In the genomic region with DNA sequence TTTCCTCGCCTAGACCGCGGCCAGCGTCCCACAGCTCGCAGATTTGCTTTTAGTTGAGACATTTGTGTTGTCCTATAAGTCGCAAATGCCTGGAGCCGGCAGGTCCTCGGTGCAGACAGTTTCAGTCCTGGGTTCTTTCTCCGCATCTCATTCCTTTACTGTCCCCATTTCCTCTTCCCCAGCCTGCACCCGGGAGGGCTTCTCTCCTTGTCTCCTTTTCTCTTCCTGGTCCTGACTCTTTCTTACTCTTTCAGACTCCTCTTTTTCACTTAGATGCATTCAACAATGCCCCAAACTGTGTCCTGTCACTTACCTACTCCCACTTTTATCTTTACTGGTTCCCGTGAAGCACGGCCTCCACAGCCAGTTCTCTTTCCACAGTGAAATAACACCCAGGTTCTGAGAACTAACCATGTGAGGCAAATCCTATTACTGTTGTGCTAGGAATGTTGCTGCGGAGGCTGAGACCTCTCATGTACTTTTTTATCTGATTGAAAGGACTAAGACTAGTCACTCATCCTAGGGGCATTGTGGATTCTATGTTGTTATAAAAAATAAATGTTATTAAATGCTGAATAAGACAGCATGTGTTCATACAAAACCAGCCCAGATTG, we compare ENCODE assay signal across 8 mouse cellular contexts. TPM values are rescaled to one million over a fixed set of nuclear protein-coding genes. Genes with fewer than 3 reads are reported as not detected.
DNase-seq lines count a peak whose midpoint lies in the region; ATAC-seq lines count a peak whose summit lies in the region.

No protein-coding gene starts in this region.

- H3K9ac ChIP-seq in heart, embryonic 14.5 days (ENCODE audit: low read length) = peak overlapping the region; percentile 89
- H3K9ac ChIP-seq in forebrain, embryonic 16.5 days (replicated peaks; ENCODE audit: low read depth, low read length) = peak overlapping the region; percentile 84
- H3K9ac ChIP-seq in liver, embryonic 16.5 days (ENCODE audit: low read depth, low read length) = peak overlapping the region; percentile 77

- H3K36me3 ChIP-seq in heart, embryonic 14.5 days (ENCODE audit: control insufficient read depth, insufficient read depth, low read length) = peaks cover 18% of the 10 kb centered on the region
- H3K36me3 ChIP-seq in forebrain, embryonic 16.5 days (ENCODE audit: control insufficient read depth, insufficient read depth) = 0 out of 2 replicates have a peak, but pooled peaks cover 2% of the 10 kb centered on the region
- no peaks in the 10 kb centered on the region for H3K36me3 ChIP-seq in liver, embryonic 16.5 days (ENCODE audit: control insufficient read depth, insufficient read depth)

- DNase-seq in heart, adult 8-10 months (ENCODE audit: low spot score) = no peak
- DNase-seq in Muller cell, postnatal 12 days (ENCODE audit: inconsistent ontology term) = peak; percentile 53
- DNase-seq in B cell, adult 2 months = no peak
- no peak for DNase-seq in layer of hippocampus, adult 9-11 months
- DNase-seq in kidney, adult 11 months = no peak

- peak overlapping the region; percentile 89 to 96 for H3K27ac ChIP-seq in heart, embryonic 14.5 days (replicated peaks in 1 of 2; ENCODE audit: control insufficient read depth in 1 of 2, insufficient read depth in 1 of 2, low read depth in 2 of 2, low read length in 2 of 2)
- H3K27ac ChIP-seq in forebrain, embryonic 16.5 days (ENCODE audit: low read length) = peak overlapping the region; percentile 88
- H3K27ac ChIP-seq in liver, embryonic 16.5 days (ENCODE audit: low read length) = peak overlapping the region; percentile 83

- peak overlapping the region; percentile 64 to 77 for H3K4me3 ChIP-seq in heart, embryonic 14.5 days (ENCODE audit: control insufficient read depth in 1 of 2, insufficient read depth in 1 of 2, low read depth in 1 of 2, low read length in 2 of 2)
- H3K4me3 ChIP-seq in forebrain, embryonic 16.5 days (replicated peaks; ENCODE audit: low read length) = peak overlapping the region; percentile 83
- H3K4me3 ChIP-seq in liver, embryonic 16.5 days (ENCODE audit: low read depth, low read length) = peak overlapping the region; percentile 79

- peaks cover 0 to 9% of the 10 kb centered on the region in 2 experiments; a peak in 2 of 4 replicates for H3K4me1 ChIP-seq in heart, embryonic 14.5 days (ENCODE audit: control insufficient read depth in 2 of 2, insufficient read depth in 2 of 2, low read length in 2 of 2)
- H3K4me1 ChIP-seq in forebrain, embryonic 16.5 days (replicated peaks; ENCODE audit: control insufficient read depth, insufficient read depth, low read length) = peaks cover 8% of the 10 kb centered on the region
- peaks cover 4% of the 10 kb centered on the region; the same call in 1 of the 2 replicates for H3K4me1 ChIP-seq in liver, embryonic 16.5 days (ENCODE audit: control insufficient read depth, low read depth, low read length)

- H3K27me3 ChIP-seq in heart, embryonic 14.5 days (ENCODE audit: control insufficient read depth, insufficient read depth, low read length) = no peaks in the 10 kb centered on the region
- no peaks in the 10 kb centered on the region for H3K27me3 ChIP-seq in forebrain, embryonic 16.5 days (replicated peaks; ENCODE audit: control insufficient read depth, insufficient read depth, low read length)
- no peaks in the 10 kb centered on the region for H3K27me3 ChIP-seq in liver, embryonic 16.5 days (ENCODE audit: control insufficient read depth, insufficient read depth, low read depth, low read length)

- 0 out of 2 replicates have a peak, but pooled peaks have one; percentile 35 for ATAC-seq in heart, embryonic 14.5 days (ENCODE audit: insufficient number of reproducible peaks, insufficient read depth, low FRiP score, low read depth)
- no peak; the same call in 1 of the 2 replicates for ATAC-seq in forebrain, embryonic 16.5 days
- ATAC-seq in liver, embryonic 16.5 days (ENCODE audit: low read depth) = no peak

- H3K4me2 ChIP-seq in heart, embryonic 14.5 days (ENCODE audit: low read length) = peak overlapping the region; percentile 70
- peak overlapping the region; percentile 75 for H3K4me2 ChIP-seq in forebrain, embryonic 16.5 days (ENCODE audit: low read length)
- peak overlapping the region; percentile 73 for H3K4me2 ChIP-seq in liver, embryonic 16.5 days (ENCODE audit: low read depth, low read length)

- WGBS in heart, embryonic 14.5 days = under 1% methylated on average over 13 of the region's 13 CpGs
- under 1% methylated on average over 13 of the region's 13 CpGs for WGBS in forebrain, embryonic 16.5 days
- 0% methylated on average over 13 of the region's 13 CpGs for WGBS in liver, embryonic 16.5 days (ENCODE audit: insufficient replicate concordance)

- no peaks in the 10 kb centered on the region for H3K9me3 ChIP-seq in heart, embryonic 14.5 days (ENCODE audit: control insufficient read depth, low read length)
- H3K9me3 ChIP-seq in forebrain, embryonic 16.5 days (ENCODE audit: control insufficient read depth, low read length) = no peaks in the 10 kb centered on the region
- H3K9me3 ChIP-seq in liver, embryonic 16.5 days (replicated peaks; ENCODE audit: control insufficient read depth, low read length) = no peaks in the 10 kb centered on the region

RNA-seq across cellular contexts. Expression of a gene that starts 0.6 kb away (rescaled TPM):
- polyA plus RNA-seq in heart, embryonic 14.5 days (2014; fragmentation: Nextera tagmentation; extraction: Ambion mirVana) = 26.5 and 29.5 TPM in 2 replicates
- 10 to 100 TPM; 19.5 to 22.5 (median 22.2) TPM for total RNA-seq in heart, adult 8-10 months (2022)
- 44.9 and 46.8 TPM in 2 replicates for polyA plus RNA-seq in forebrain, embryonic 16.5 days (2015; fragmentation: Nextera tagmentation; extraction: Ambion mirVana)
- polyA plus RNA-seq in liver, embryonic 16.5 days (2015; fragmentation: Nextera tagmentation; extraction: Ambion mirVana) = 11.5 and 11.8 TPM in 2 replicates
